Comparison of ENCODE assay signal across 11 mouse cellular contexts in genomic region chr5:141067561-141067960, GRCm38 (mm10).
DNase-seq lines count a peak whose midpoint lies in the region; ATAC-seq and TF ChIP-seq lines count a peak whose summit lies in the region.
"Had no signal": no experiment of that assay in that cellular context is flagged by ENCODE, and none has a peak within 500 bp of the region (broad histone marks: within the 10 kb centered on the region; RNA-seq: fewer than 3 reads in every experiment).

No protein-coding gene starts in this region.

- no peaks in the 10 kb centered on the region for H3K36me3 ChIP-seq in kidney, adult 2 months (ENCODE audit: control insufficient read depth, insufficient read depth, low read length)
- H3K36me3 ChIP-seq in hindbrain, embryonic 16.5 days (ENCODE audit: control insufficient read depth, insufficient read depth, low read length), result no peaks in the 10 kb centered on the region
- H3K36me3 ChIP-seq in hindbrain, embryonic 11.5 days (ENCODE audit: control insufficient read depth, insufficient read depth, low read length), result no peaks in the 10 kb centered on the region

- no peaks in the 10 kb centered on the region for H3K4me1 ChIP-seq in kidney, adult 2 months (ENCODE audit: control insufficient read depth, insufficient read depth, low read length)
- no peaks in the 10 kb centered on the region for H3K4me1 ChIP-seq in hindbrain, embryonic 16.5 days (ENCODE audit: control insufficient read depth, insufficient read depth, low read depth, low read length)
- H3K4me1 ChIP-seq in hindbrain, embryonic 11.5 days (replicated peaks; ENCODE audit: control insufficient read depth, insufficient read depth, low read length), result no peaks in the 10 kb centered on the region
- H3K4me1 ChIP-seq: forebrain, embryonic 13.5 days had no signal

- no peak overlapping the region for H3K9ac ChIP-seq in hindbrain, embryonic 16.5 days (ENCODE audit: low read depth, low read length)
- H3K9ac ChIP-seq in hindbrain, embryonic 11.5 days (ENCODE audit: low read depth, low read length), result no peak overlapping the region
- H3K9ac ChIP-seq: forebrain, embryonic 13.5 days had no signal

- no peaks in the 10 kb centered on the region for H3K9me3 ChIP-seq in hindbrain, embryonic 16.5 days (ENCODE audit: control insufficient read depth, low read length)
- no peaks in the 10 kb centered on the region for H3K9me3 ChIP-seq in hindbrain, embryonic 11.5 days (ENCODE audit: control insufficient read depth, low read length)

- H3K27me3 ChIP-seq in kidney, adult 2 months (replicated peaks; ENCODE audit: control insufficient read depth, insufficient read depth, low read length), result no peaks in the 10 kb centered on the region
- no peaks in the 10 kb centered on the region for H3K27me3 ChIP-seq in hindbrain, embryonic 16.5 days (replicated peaks; ENCODE audit: control insufficient read depth, insufficient read depth, low read length)
- H3K27me3 ChIP-seq in hindbrain, embryonic 11.5 days (ENCODE audit: control insufficient read depth, insufficient read depth, low read length), result no peaks in the 10 kb centered on the region
- H3K27me3 ChIP-seq: forebrain, embryonic 13.5 days had no signal

- H3K27ac ChIP-seq in kidney, adult 2 months (ENCODE audit: insufficient read depth, low read depth, low read length), result no peak overlapping the region
- no peak overlapping the region for H3K27ac ChIP-seq in hindbrain, embryonic 16.5 days (ENCODE audit: low read depth, low read length)
- no peak overlapping the region for H3K27ac ChIP-seq in hindbrain, embryonic 11.5 days (ENCODE audit: low read depth, low read length)
- H3K27ac ChIP-seq: forebrain, embryonic 13.5 days had no signal

- 0 out of 2 replicates have a peak, but pooled peaks have one; percentile 13 for TF ChIP-seq CTCF in kidney, adult 2 months (conservative IDR thresholded peaks at IDR 0.05; ENCODE audit: insufficient read depth, insufficient read length, low read depth, low read length)

- no peak overlapping the region for H3K4me3 ChIP-seq in kidney, adult 2 months (ENCODE audit: insufficient read depth, low read depth, low read length)
- H3K4me3 ChIP-seq in hindbrain, embryonic 16.5 days (ENCODE audit: low read length), result no peak overlapping the region
- no peak overlapping the region for H3K4me3 ChIP-seq in hindbrain, embryonic 11.5 days (ENCODE audit: low read depth, low read length)
- H3K4me3 ChIP-seq: forebrain, embryonic 13.5 days had no signal

- no peak for DNase-seq in kidney, adult 2 months
- DNase-seq in kidney, adult 9 months, result no peak
- DNase-seq in urinary bladder, postnatal 14 days (ENCODE audit: low spot score), result peak; percentile 6
- no peak for DNase-seq in urinary bladder, postnatal 36 days (ENCODE audit: low spot score in 2 of 2)
- DNase-seq in induced T-regulatory cell, adult 2 months (ENCODE audit: low read depth), result peak; percentile 47
- DNase-seq in hindbrain, embryonic 11.5 days (ENCODE audit: low spot score), result no peak
- DNase-seq: midbrain, embryonic 14.5 days had no signal

- no peak for TF ChIP-seq POLR2A in kidney, adult 2 months (IDR thresholded peaks at IDR 0.05; ENCODE audit: low read depth, low read length)

- H3K4me2 ChIP-seq in hindbrain, embryonic 16.5 days (ENCODE audit: low read length), result no peak overlapping the region
- no peak overlapping the region for H3K4me2 ChIP-seq in hindbrain, embryonic 11.5 days (replicated peaks; ENCODE audit: low read depth, low read length)
- H3K4me2 ChIP-seq: forebrain, embryonic 13.5 days; heart, embryonic 11.5 days had no signal

- ATAC-seq in hindbrain, embryonic 16.5 days, result no peak
- no peak for ATAC-seq in hindbrain, embryonic 11.5 days (ENCODE audit: low FRiP score)
- ATAC-seq: forebrain, embryonic 13.5 days; intestine, embryonic 16.5 days had no signal

- WGBS in kidney, adult 2 months, result 86% methylated on average over 7 of the region's 7 CpGs
- 85% methylated on average over 7 of the region's 7 CpGs for WGBS in hindbrain, embryonic 16.5 days
- 85% methylated on average over 7 of the region's 7 CpGs for WGBS in hindbrain, embryonic 11.5 days

Comparison
In these comparisons a context has a peak if more than half of its experiments do, and no peak if none do; other contexts are left out.
1. DNase-seq: peak in urinary bladder, postnatal 14 days (single experiment) and induced T-regulatory cell, adult 2 months (single experiment); none in kidney, adult 2 months (single experiment), kidney, adult 9 months (single experiment), urinary bladder, postnatal 36 days (0 of 2) and hindbrain, embryonic 11.5 days (single experiment).